Mouse (Mus musculus) bone marrow, adult 2 months (tissue): ENCODE measurements at regions not wholly inside any gene's neighbourhood (a gene's known extent, or its start where the extent isn't known, plus 50 kb on each side); places are given as distances from the start of the nearest gene placed in this dataset.

ENCODE experiments used
- H3K27ac ChIP-seq: fragments of 200-500 bp; 2 replicates; pipeline ENCODE4 v1.5.1; 2012; ENCODE audit warnings: low read depth, mild to moderate bottlenecking, control low read depth, inconsistent platforms, low read length; ENCODE audit not compliant: control insufficient read depth, poor library complexity, insufficient read depth
- H3K4me1 ChIP-seq: fragments of 200-500 bp; 2 replicates; pipeline ENCODE4 v1.6.1; 2011; ENCODE audit warnings: low read length; ENCODE audit not compliant: control insufficient read depth, insufficient read depth
- H3K4me3 ChIP-seq: fragments of 200-500 bp; replicated peaks from 2 replicates; pipeline ENCODE3; 2011; ENCODE audit warnings: mild to moderate bottlenecking, low read depth, low read length, control low read depth; ENCODE audit not compliant: control insufficient read depth
- CTCF ChIP-seq: fragments of 200-500 bp; IDR thresholded peaks from 2 replicates; pipeline ENCODE4 v1.5.1; 2011; ENCODE audit warnings: low read length, control low read depth; ENCODE audit not compliant: control insufficient read depth, insufficient read depth
- POLR2A ChIP-seq: fragments of 200-500 bp; IDR thresholded peaks from 2 replicates; pipeline ENCODE4 v1.6.1; 2011; ENCODE audit warnings: low read depth, mild to moderate bottlenecking, control low read depth, low read length, borderline replicate concordance; ENCODE audit not compliant: control insufficient read depth
- WGBS: fragments of 180-500 bp; shearing (Covaris S2); methylation state at CpG from one replicate; pipeline ENCODE4 v1.1.7; 2018; 5-methylcytosine and 5-hydroxymethylcytosine counted together

- H3K27ac ChIP-seq = no peak overlapping the region
- no peak overlapping the region for H3K4me3 ChIP-seq
- 82% methylated on average over 8 of the region's 8 CpGs for WGBS
- H3K4me1 ChIP-seq = no peaks in the 10 kb centered on the region; the same call in 1 of the 2 replicates
- TF ChIP-seq POLR2A (no peak), CTCF (no peak)
These were observed 68.8 kb upstream of the 1600014C23Rik start for GRCm38 (mm10) chr17:45802439-45802838.

GRCm38 (mm10) chr17:45799725-45800124 is 66.1 kb upstream of the 1600014C23Rik start:
- TF ChIP-seq POLR2A = no peak
- TF ChIP-seq CTCF = no peak
- Histone ChIP-seq H3K4me3 (no peak overlapping the region), H3K4me1 (no peaks in the 10 kb centered on the region; the same call in 1 of the 2 replicates), H3K27ac (no peak overlapping the region)
- WGBS = 82% methylated on average over 1 of the region's 1 CpGs

- TF ChIP-seq CTCF = no peak
- no peak for TF ChIP-seq POLR2A
- no peak overlapping the region for H3K4me3 ChIP-seq
- WGBS = 54% methylated on average over 11 of the region's 11 CpGs
- no peak overlapping the region for H3K27ac ChIP-seq
- H3K4me1 ChIP-seq = no peaks in the 10 kb centered on the region; the same call in 1 of the 2 replicates
These were observed 65.4 kb upstream of the 1600014C23Rik start for GRCm38 (mm10) chr17:45798996-45799395.

GRCm38 (mm10) chr17:45798456-45798855 is 64.8 kb upstream of the 1600014C23Rik start:
- TF ChIP-seq POLR2A = no peak
- TF ChIP-seq CTCF = no peak

GRCm38 (mm10) chr17:45797121-45797520 is 63.5 kb upstream of the 1600014C23Rik start:
- TF ChIP-seq CTCF = no peak
- no peak for TF ChIP-seq POLR2A
- no peaks in the 10 kb centered on the region; the same call in 1 of the 2 replicates for H3K4me1 ChIP-seq
- 72% methylated on average over 6 of the region's 6 CpGs for WGBS
- H3K27ac ChIP-seq = no peak overlapping the region
- H3K4me3 ChIP-seq = no peak overlapping the region

More at GRCm38 (mm10) chr17:45798456-45798855, 64.8 kb upstream of the 1600014C23Rik start:
- Histone ChIP-seq H3K27ac (no peak overlapping the region), H3K4me3 (no peak overlapping the region), H3K4me1 (no peaks in the 10 kb centered on the region; the same call in 1 of the 2 replicates)
- 32% methylated on average over 8 of the region's 8 CpGs for WGBS

GRCm38 (mm10) chr17:45794926-45795325 is 61.3 kb upstream of the 1600014C23Rik start:
- Histone ChIP-seq H3K4me1 (no peaks in the 10 kb centered on the region; the same call in 1 of the 2 replicates), H3K27ac (no peak overlapping the region), H3K4me3 (no peak overlapping the region)
- 79% methylated on average over 7 of the region's 7 CpGs for WGBS
- TF ChIP-seq POLR2A (no peak), CTCF (no peak)

GRCm38 (mm10) chr17:45790959-45791520 is 57.4 kb upstream of the 1600014C23Rik start:
- no peak for TF ChIP-seq POLR2A
- TF ChIP-seq CTCF = no peak
- 32% methylated on average over 8 of the region's 8 CpGs for WGBS
- no peak overlapping the region for H3K4me3 ChIP-seq
- H3K27ac ChIP-seq = no peak overlapping the region
- no peaks in the 10 kb centered on the region; the same call in 1 of the 2 replicates for H3K4me1 ChIP-seq

- 70% methylated on average over 6 of the region's 6 CpGs for whole genome bisulfite sequencing
- no peak overlapping the region for H3K27ac ChIP-seq
- no peak overlapping the region for H3K4me3 ChIP-seq
- TF ChIP-seq CTCF (no peak), POLR2A (no peak)
- no peaks in the 10 kb centered on the region; the same call in 1 of the 2 replicates for H3K4me1 ChIP-seq
These were observed 56.1 kb upstream of the 1600014C23Rik start for GRCm38 (mm10) chr17:45789777-45790176.

- Histone ChIP-seq H3K4me3 (no peak overlapping the region), H3K4me1 (no peaks in the 10 kb centered on the region), H3K27ac (no peak overlapping the region)
- WGBS = 70% methylated on average over 10 of the region's 10 CpGs
- TF ChIP-seq POLR2A = no peak
- no peak for TF ChIP-seq CTCF
These were observed 51.3 kb upstream of the 1600014C23Rik start for GRCm38 (mm10) chr17:45784905-45785304.
